Mouse (Mus musculus): ENCODE measurements around the gene Nit1. TPM values are rescaled to one million over a fixed set of nuclear protein-coding genes. Genes with fewer than 3 reads are reported as not detected.
A peak's percentile ranks its signal among the peaks of the same experiment; 100 is the strongest.
"Not testable (repeated sequence)": the region's sequence is repeated elsewhere in the genome, so short reads cannot be mapped to it uniquely, and the experiment has no call there.

Nit1 gene
- polyA plus RNA-seq, 1 experiment from 2014 or later, result 29.1 TPM

GRCm38 (mm10) chr1:171321415-171321814 lies 24.0 kb downstream of the Nit1 start:
- no peak overlapping the region for H3K9ac ChIP-seq (ENCODE audit: low read depth, low read length)
- H3K4me1 ChIP-seq (replicated peaks; ENCODE audit: control insufficient read depth, insufficient read depth, low read length), result no peaks in the 10 kb centered on the region; the same call in 1 of the 2 replicates
- H3K36me3 ChIP-seq (ENCODE audit: control insufficient read depth, insufficient read depth, low read length), result peaks cover 4% of the 10 kb centered on the region; the same call in 1 of the 2 replicates
- no peaks in the 10 kb centered on the region for H3K9me3 ChIP-seq (ENCODE audit: control insufficient read depth, low read length)
- no peaks in the 10 kb centered on the region for H3K27me3 ChIP-seq (replicated peaks; ENCODE audit: control insufficient read depth, insufficient read depth, low read length)
- no peak overlapping the region for H3K4me2 ChIP-seq
- no peak for ATAC-seq (replicated peaks; ENCODE audit: low FRiP score)
- no peak overlapping the region for H3K27ac ChIP-seq (ENCODE audit: low read depth, low read length)
- no peak for DNase-seq (ENCODE audit: low spot score)
- no peak overlapping the region for H3K4me3 ChIP-seq (ENCODE audit: low read depth, low read length)

GRCm38 (mm10) chr1:171320151-171320550 lies 25.3 kb downstream of the Nit1 start:
- Histone ChIP-seq H3K9me3 (ENCODE audit: control insufficient read depth, low read length) (no peaks in the 10 kb centered on the region), H3K4me3 (ENCODE audit: low read depth, low read length) (0 out of 2 replicates have a peak overlapping the region, but pooled peaks have one; percentile 12), H3K4me1 (replicated peaks; ENCODE audit: control insufficient read depth, insufficient read depth, low read length) (no peaks in the 10 kb centered on the region), H3K9ac (ENCODE audit: low read depth, low read length) (no peak overlapping the region), H3K4me2 (peak overlapping the region; percentile 33; the same call in 1 of the 2 replicates), H3K36me3 (ENCODE audit: control insufficient read depth, insufficient read depth, low read length) (peaks cover 4% of the 10 kb centered on the region; the same call in 1 of the 2 replicates), H3K27ac (ENCODE audit: low read depth, low read length) (no peak overlapping the region), H3K27me3 (replicated peaks; ENCODE audit: control insufficient read depth, insufficient read depth, low read length) (no peaks in the 10 kb centered on the region)
- WGBS, result 39% methylated on average over 5 of the region's 5 CpGs
- ATAC-seq (replicated peaks; ENCODE audit: low FRiP score) (no peak), DNase-seq (ENCODE audit: low spot score) (no peak)

GRCm38 (mm10) chr1:171319748-171320147 lies 25.7 kb downstream of the Nit1 start:
- Histone ChIP-seq H3K4me2 (peak overlapping the region; percentile 33; the same call in 1 of the 2 replicates), H3K4me1 (replicated peaks; ENCODE audit: control insufficient read depth, insufficient read depth, low read length) (no peaks in the 10 kb centered on the region), H3K27me3 (replicated peaks; ENCODE audit: control insufficient read depth, insufficient read depth, low read length) (no peaks in the 10 kb centered on the region), H3K9ac (ENCODE audit: low read depth, low read length) (no peak overlapping the region), H3K36me3 (ENCODE audit: control insufficient read depth, insufficient read depth, low read length) (peaks cover under 1% of the 10 kb centered on the region; the same call in 1 of the 2 replicates), H3K9me3 (ENCODE audit: control insufficient read depth, low read length) (no peaks in the 10 kb centered on the region), H3K27ac (ENCODE audit: low read depth, low read length) (no peak overlapping the region), H3K4me3 (ENCODE audit: low read depth, low read length) (0 out of 2 replicates have a peak overlapping the region, but pooled peaks have one; percentile 12)
- ATAC-seq (replicated peaks; ENCODE audit: low FRiP score) (0 out of 2 replicates have a peak, but pooled peaks have one; percentile 10), DNase-seq (ENCODE audit: low spot score) (no peak)
- WGBS, result 30% methylated on average over 7 of the region's 7 CpGs

- no peak overlapping the region for H3K4me3 ChIP-seq (ENCODE audit: low read depth, low read length)
Observed at GRCm38 (mm10) chr1:171309321-171309720, 36.1 kb downstream of the Nit1 start.

GRCm38 (mm10) chr1:171306157-171306556 lies 39.3 kb downstream of the Nit1 start:
- not testable (repeated sequence) for H3K27me3 ChIP-seq (replicated peaks; ENCODE audit: control insufficient read depth, insufficient read depth, low read length); H3K4me1 ChIP-seq (replicated peaks; ENCODE audit: control insufficient read depth, insufficient read depth, low read length); H3K9me3 ChIP-seq (ENCODE audit: control insufficient read depth, low read length); DNase-seq (ENCODE audit: low spot score); H3K27ac ChIP-seq (ENCODE audit: low read depth, low read length); H3K36me3 ChIP-seq (ENCODE audit: control insufficient read depth, insufficient read depth, low read length); ATAC-seq (replicated peaks; ENCODE audit: low FRiP score); H3K9ac ChIP-seq (ENCODE audit: low read depth, low read length); H3K4me2 ChIP-seq; H3K4me3 ChIP-seq (ENCODE audit: low read depth, low read length)
- 68% methylated on average over 5 of the region's 5 CpGs for WGBS

More at GRCm38 (mm10) chr1:171309321-171309720, 36.1 kb downstream of the Nit1 start:
- Histone ChIP-seq H3K9ac (ENCODE audit: low read depth, low read length) (no peak overlapping the region), H3K27me3 (replicated peaks; ENCODE audit: control insufficient read depth, insufficient read depth, low read length) (no peaks in the 10 kb centered on the region), H3K9me3 (ENCODE audit: control insufficient read depth, low read length) (no peaks in the 10 kb centered on the region), H3K36me3 (ENCODE audit: control insufficient read depth, insufficient read depth, low read length) (no peaks in the 10 kb centered on the region), H3K4me2 (no peak overlapping the region), H3K27ac (ENCODE audit: low read depth, low read length) (no peak overlapping the region), H3K4me1 (replicated peaks; ENCODE audit: control insufficient read depth, insufficient read depth, low read length) (no peaks in the 10 kb centered on the region)
- 59% methylated on average over 2 of the region's 2 CpGs for WGBS
- no peak for DNase-seq (ENCODE audit: low spot score)
- ATAC-seq (replicated peaks; ENCODE audit: low FRiP score), result no peak

- H3K27me3 ChIP-seq (replicated peaks; ENCODE audit: control insufficient read depth, insufficient read depth, low read length), result 0 out of 2 replicates have a peak, but pooled peaks cover 3% of the 10 kb centered on the region
- 0 out of 2 replicates have a peak, but pooled peaks cover 3% of the 10 kb centered on the region for H3K4me1 ChIP-seq (replicated peaks; ENCODE audit: control insufficient read depth, insufficient read depth, low read length)
- no peaks in the 10 kb centered on the region for H3K9me3 ChIP-seq (ENCODE audit: control insufficient read depth, low read length)
- no peak overlapping the region for H3K4me2 ChIP-seq
- DNase-seq (ENCODE audit: low spot score), result no peak
- WGBS, result 60% methylated on average over 3 of the region's 3 CpGs
- ATAC-seq (replicated peaks; ENCODE audit: low FRiP score), result no peak
- H3K36me3 ChIP-seq (ENCODE audit: control insufficient read depth, insufficient read depth, low read length), result no peaks in the 10 kb centered on the region
- H3K27ac ChIP-seq (ENCODE audit: low read depth, low read length), result no peak overlapping the region
- H3K9ac ChIP-seq (ENCODE audit: low read depth, low read length), result no peak overlapping the region
- no peak overlapping the region for H3K4me3 ChIP-seq (ENCODE audit: low read depth, low read length)
Observed at GRCm38 (mm10) chr1:171298226-171298625, 47.2 kb downstream of the Nit1 start.

GRCm38 (mm10) chr1:171295063-171295402 lies 50.4 kb downstream of the Nit1 start:
- WGBS, result 14% methylated on average over 3 of the region's 3 CpGs
- DNase-seq (ENCODE audit: low spot score) (no peak), ATAC-seq (replicated peaks; ENCODE audit: low FRiP score) (no peak)
- Histone ChIP-seq H3K4me2 (peak overlapping the region; percentile 65), H3K27me3 (replicated peaks; ENCODE audit: control insufficient read depth, insufficient read depth, low read length) (0 out of 2 replicates have a peak, but pooled peaks cover 3% of the 10 kb centered on the region), H3K4me1 (replicated peaks; ENCODE audit: control insufficient read depth, insufficient read depth, low read length) (0 out of 2 replicates have a peak, but pooled peaks cover 3% of the 10 kb centered on the region), H3K9ac (ENCODE audit: low read depth, low read length) (peak overlapping the region; percentile 92), H3K27ac (ENCODE audit: low read depth, low read length) (peak overlapping the region; percentile 90), H3K9me3 (ENCODE audit: control insufficient read depth, low read length) (no peaks in the 10 kb centered on the region), H3K4me3 (ENCODE audit: low read depth, low read length) (peak overlapping the region; percentile 70), H3K36me3 (ENCODE audit: control insufficient read depth, insufficient read depth, low read length) (peaks cover under 1% of the 10 kb centered on the region; the same call in 1 of the 2 replicates)

GRCm38 (mm10) chr1:171294298-171295062 lies 51.0 kb downstream of the Nit1 start, which contains the start of gene Ufc1:
Ufc1 (minus strand) TSS chr1:171295024.
- peak within 1 kb of the TSS; percentile 92 for H3K9ac ChIP-seq (ENCODE audit: low read depth, low read length)
- 0 out of 2 replicates have a peak, but pooled peaks cover 3% of the 10 kb centered on the region for H3K4me1 ChIP-seq (replicated peaks; ENCODE audit: control insufficient read depth, insufficient read depth, low read length)
- 0 out of 2 replicates have a peak, but pooled peaks cover 3% of the 10 kb centered on the region for H3K27me3 ChIP-seq (replicated peaks; ENCODE audit: control insufficient read depth, insufficient read depth, low read length)
- peak within 1 kb of the TSS; percentile 65 for H3K4me2 ChIP-seq
- H3K27ac ChIP-seq (ENCODE audit: low read depth, low read length), result peak within 1 kb of the TSS; percentile 90
- H3K9me3 ChIP-seq (ENCODE audit: control insufficient read depth, low read length), result no peaks in the 10 kb centered on the region
- WGBS, result under 1% methylated on average over 42 of the region's 42 CpGs
- DNase-seq (ENCODE audit: low spot score) (peak; percentile 84), ATAC-seq (replicated peaks; ENCODE audit: low FRiP score) (peak; percentile 73)
- peaks cover 5% of the 10 kb centered on the region; the same call in 1 of the 2 replicates for H3K36me3 ChIP-seq (ENCODE audit: control insufficient read depth, insufficient read depth, low read length)
- H3K4me3 ChIP-seq (ENCODE audit: low read depth, low read length), result peak within 1 kb of the TSS; percentile 70
